Mouse (Mus musculus): ENCODE results near the gene Slc35f3. TPM values are rescaled to one million over a fixed set of nuclear protein-coding genes. Genes with fewer than 3 reads are reported as not detected.

Gene Slc35f3
- polyA plus RNA-seq, 1 experiment from 2014 or later: 0.98 TPM

GRCm38 (mm10) chr8:126379580-126379979 lies 81.2 kb downstream of the Slc35f3 start:
- Histone ChIP-seq H3K27me3 (ENCODE audit: control insufficient read depth, insufficient read depth, low read length) (no peaks in the 10 kb centered on the region), H3K9ac (ENCODE audit: low read length) (no peak overlapping the region), H3K4me2 (ENCODE audit: low read depth, low read length) (no peak overlapping the region), H3K4me3 (replicated peaks; ENCODE audit: low read length) (no peak overlapping the region), H3K27ac (ENCODE audit: low read length) (no peak overlapping the region), H3K36me3 (ENCODE audit: control insufficient read depth, insufficient read depth, low read length) (no peaks in the 10 kb centered on the region), H3K9me3 (replicated peaks; ENCODE audit: control insufficient read depth, low read length) (no peaks in the 10 kb centered on the region), H3K4me1 (ENCODE audit: control insufficient read depth, insufficient read depth, low read length) (no peaks in the 10 kb centered on the region)
- ATAC-seq (ENCODE audit: insufficient read depth, low FRiP score): no peak
- WGBS: 84% methylated on average over 6 of the region's 6 CpGs

- Histone ChIP-seq H3K27me3 (ENCODE audit: control insufficient read depth, insufficient read depth, low read length) (no peaks in the 10 kb centered on the region), H3K36me3 (ENCODE audit: control insufficient read depth, insufficient read depth, low read length) (no peaks in the 10 kb centered on the region), H3K9ac (ENCODE audit: low read length) (no peak overlapping the region), H3K27ac (ENCODE audit: low read length) (no peak overlapping the region), H3K4me3 (replicated peaks; ENCODE audit: low read length) (no peak overlapping the region), H3K9me3 (replicated peaks; ENCODE audit: control insufficient read depth, low read length) (no peaks in the 10 kb centered on the region), H3K4me1 (ENCODE audit: control insufficient read depth, insufficient read depth, low read length) (no peaks in the 10 kb centered on the region), H3K4me2 (ENCODE audit: low read depth, low read length) (no peak overlapping the region)
- ATAC-seq (ENCODE audit: insufficient read depth, low FRiP score): no peak
- 40% methylated on average over 2 of the region's 2 CpGs for WGBS
These were observed 81.8 kb downstream of the Slc35f3 start for GRCm38 (mm10) chr8:126380141-126380540.

- Histone ChIP-seq H3K27ac (ENCODE audit: low read length) (no peak overlapping the region), H3K27me3 (ENCODE audit: control insufficient read depth, insufficient read depth, low read length) (no peaks in the 10 kb centered on the region), H3K9me3 (replicated peaks; ENCODE audit: control insufficient read depth, low read length) (no peaks in the 10 kb centered on the region), H3K4me2 (ENCODE audit: low read depth, low read length) (no peak overlapping the region), H3K4me3 (replicated peaks; ENCODE audit: low read length) (no peak overlapping the region), H3K4me1 (ENCODE audit: control insufficient read depth, insufficient read depth, low read length) (no peaks in the 10 kb centered on the region), H3K9ac (ENCODE audit: low read length) (no peak overlapping the region), H3K36me3 (ENCODE audit: control insufficient read depth, insufficient read depth, low read length) (no peaks in the 10 kb centered on the region)
- WGBS: 76% methylated on average over 7 of the region's 7 CpGs
- ATAC-seq (ENCODE audit: insufficient read depth, low FRiP score): no peak
These were observed 82.9 kb downstream of the Slc35f3 start for GRCm38 (mm10) chr8:126381299-126381698.

- 33% methylated on average over 14 of the region's 14 CpGs for WGBS
These were observed 83.9 kb downstream of the Slc35f3 start for GRCm38 (mm10) chr8:126382216-126382615.

GRCm38 (mm10) chr8:126382749-126383148 lies 84.4 kb downstream of the Slc35f3 start:
- 53% methylated on average over 5 of the region's 5 CpGs for WGBS
- no peaks in the 10 kb centered on the region for H3K27me3 ChIP-seq (ENCODE audit: control insufficient read depth, insufficient read depth, low read length)
- no peaks in the 10 kb centered on the region for H3K4me1 ChIP-seq (ENCODE audit: control insufficient read depth, insufficient read depth, low read length)
- H3K36me3 ChIP-seq (ENCODE audit: control insufficient read depth, insufficient read depth, low read length): no peaks in the 10 kb centered on the region
- H3K4me3 ChIP-seq (replicated peaks; ENCODE audit: low read length): no peak overlapping the region
- H3K27ac ChIP-seq (ENCODE audit: low read length): no peak overlapping the region
- H3K9ac ChIP-seq (ENCODE audit: low read length): no peak overlapping the region
- no peaks in the 10 kb centered on the region for H3K9me3 ChIP-seq (replicated peaks; ENCODE audit: control insufficient read depth, low read length)
- ATAC-seq (ENCODE audit: insufficient read depth, low FRiP score): no peak
- no peak overlapping the region for H3K4me2 ChIP-seq (ENCODE audit: low read depth, low read length)

More at GRCm38 (mm10) chr8:126382216-126382615, 83.9 kb downstream of the Slc35f3 start:
- Histone ChIP-seq H3K27ac (ENCODE audit: low read length) (no peak overlapping the region), H3K9ac (ENCODE audit: low read length) (no peak overlapping the region), H3K4me3 (replicated peaks; ENCODE audit: low read length) (no peak overlapping the region), H3K4me2 (ENCODE audit: low read depth, low read length) (no peak overlapping the region), H3K9me3 (replicated peaks; ENCODE audit: control insufficient read depth, low read length) (no peaks in the 10 kb centered on the region), H3K4me1 (ENCODE audit: control insufficient read depth, insufficient read depth, low read length) (no peaks in the 10 kb centered on the region), H3K27me3 (ENCODE audit: control insufficient read depth, insufficient read depth, low read length) (no peaks in the 10 kb centered on the region), H3K36me3 (ENCODE audit: control insufficient read depth, insufficient read depth, low read length) (no peaks in the 10 kb centered on the region)
- no peak for ATAC-seq (ENCODE audit: insufficient read depth, low FRiP score)

GRCm38 (mm10) chr8:126387566-126387965 lies 89.2 kb downstream of the Slc35f3 start:
- no peak overlapping the region for H3K4me3 ChIP-seq (replicated peaks; ENCODE audit: low read length)
- no peaks in the 10 kb centered on the region for H3K9me3 ChIP-seq (replicated peaks; ENCODE audit: control insufficient read depth, low read length)
- no peaks in the 10 kb centered on the region for H3K27me3 ChIP-seq (ENCODE audit: control insufficient read depth, insufficient read depth, low read length)
- no peak for ATAC-seq (ENCODE audit: insufficient read depth, low FRiP score)
- no peaks in the 10 kb centered on the region for H3K4me1 ChIP-seq (ENCODE audit: control insufficient read depth, insufficient read depth, low read length)
- 74% methylated on average over 4 of the region's 4 CpGs for WGBS
- no peak overlapping the region for H3K27ac ChIP-seq (ENCODE audit: low read length)
- no peaks in the 10 kb centered on the region for H3K36me3 ChIP-seq (ENCODE audit: control insufficient read depth, insufficient read depth, low read length)
- H3K4me2 ChIP-seq (ENCODE audit: low read depth, low read length): no peak overlapping the region
- no peak overlapping the region for H3K9ac ChIP-seq (ENCODE audit: low read length)

GRCm38 (mm10) chr8:126391541-126391940 lies 93.2 kb downstream of the Slc35f3 start:
- no peaks in the 10 kb centered on the region for H3K27me3 ChIP-seq (ENCODE audit: control insufficient read depth, insufficient read depth, low read length)
- WGBS: 69% methylated on average over 2 of the region's 2 CpGs
- no peak overlapping the region for H3K27ac ChIP-seq (ENCODE audit: low read length)
- no peaks in the 10 kb centered on the region for H3K4me1 ChIP-seq (ENCODE audit: control insufficient read depth, insufficient read depth, low read length)
- no peaks in the 10 kb centered on the region for H3K9me3 ChIP-seq (replicated peaks; ENCODE audit: control insufficient read depth, low read length)
- ATAC-seq (ENCODE audit: insufficient read depth, low FRiP score): no peak
- no peak overlapping the region for H3K9ac ChIP-seq (ENCODE audit: low read length)
- H3K36me3 ChIP-seq (ENCODE audit: control insufficient read depth, insufficient read depth, low read length): no peaks in the 10 kb centered on the region
- no peak overlapping the region for H3K4me3 ChIP-seq (replicated peaks; ENCODE audit: low read length)
- H3K4me2 ChIP-seq (ENCODE audit: low read depth, low read length): no peak overlapping the region

GRCm38 (mm10) chr8:126395386-126395785 lies 97.0 kb downstream of the Slc35f3 start:
- H3K27me3 ChIP-seq (ENCODE audit: control insufficient read depth, insufficient read depth, low read length): no peaks in the 10 kb centered on the region
- no peak overlapping the region for H3K4me2 ChIP-seq (ENCODE audit: low read depth, low read length)
- no peak overlapping the region for H3K9ac ChIP-seq (ENCODE audit: low read length)
- no peaks in the 10 kb centered on the region for H3K9me3 ChIP-seq (replicated peaks; ENCODE audit: control insufficient read depth, low read length)
- ATAC-seq (ENCODE audit: insufficient read depth, low FRiP score): no peak
- 68% methylated on average over 9 of the region's 9 CpGs for WGBS
- no peaks in the 10 kb centered on the region for H3K4me1 ChIP-seq (ENCODE audit: control insufficient read depth, insufficient read depth, low read length)
- H3K36me3 ChIP-seq (ENCODE audit: control insufficient read depth, insufficient read depth, low read length): no peaks in the 10 kb centered on the region
- no peak overlapping the region for H3K27ac ChIP-seq (ENCODE audit: low read length)
- H3K4me3 ChIP-seq (replicated peaks; ENCODE audit: low read length): no peak overlapping the region

GRCm38 (mm10) chr8:126395917-126396316 lies 97.6 kb downstream of the Slc35f3 start:
- Histone ChIP-seq H3K27ac (ENCODE audit: low read length) (no peak overlapping the region), H3K9me3 (replicated peaks; ENCODE audit: control insufficient read depth, low read length) (no peaks in the 10 kb centered on the region), H3K4me1 (ENCODE audit: control insufficient read depth, insufficient read depth, low read length) (no peaks in the 10 kb centered on the region), H3K36me3 (ENCODE audit: control insufficient read depth, insufficient read depth, low read length) (no peaks in the 10 kb centered on the region), H3K27me3 (ENCODE audit: control insufficient read depth, insufficient read depth, low read length) (no peaks in the 10 kb centered on the region), H3K4me3 (replicated peaks; ENCODE audit: low read length) (no peak overlapping the region), H3K9ac (ENCODE audit: low read length) (no peak overlapping the region), H3K4me2 (ENCODE audit: low read depth, low read length) (no peak overlapping the region)
- 66% methylated on average over 5 of the region's 5 CpGs for WGBS
- ATAC-seq (ENCODE audit: insufficient read depth, low FRiP score): no peak

GRCm38 (mm10) chr8:126398349-126398748 lies 100.0 kb downstream of the Slc35f3 start:
- no peaks in the 10 kb centered on the region for H3K27me3 ChIP-seq (ENCODE audit: control insufficient read depth, insufficient read depth, low read length)
- H3K9me3 ChIP-seq (replicated peaks; ENCODE audit: control insufficient read depth, low read length): no peaks in the 10 kb centered on the region
- no peak overlapping the region for H3K9ac ChIP-seq (ENCODE audit: low read length)
- 69% methylated on average over 3 of the region's 3 CpGs for WGBS
- ATAC-seq (ENCODE audit: insufficient read depth, low FRiP score): no peak
- no peaks in the 10 kb centered on the region for H3K36me3 ChIP-seq (ENCODE audit: control insufficient read depth, insufficient read depth, low read length)
- no peak overlapping the region for H3K27ac ChIP-seq (ENCODE audit: low read length)
- no peak overlapping the region for H3K4me3 ChIP-seq (replicated peaks; ENCODE audit: low read length)
- no peaks in the 10 kb centered on the region for H3K4me1 ChIP-seq (ENCODE audit: control insufficient read depth, insufficient read depth, low read length)
- H3K4me2 ChIP-seq (ENCODE audit: low read depth, low read length): no peak overlapping the region
